Mouse (Mus musculus) limb, embryonic 13.5 days (tissue): ENCODE measurements around the gene Tomm34. TPM values are rescaled to one million over a fixed set of nuclear protein-coding genes. Genes with fewer than 3 reads are reported as not detected.
"Not testable (repeated sequence)": the region's sequence is repeated elsewhere in the genome, so short reads cannot be mapped to it uniquely, and the experiment has no call there.

ENCODE experiments used
- ATAC-seq: fragments of 200-750 bp; cut with Nextera tagmentation; 2 replicates; pipeline ENCODE4 v1.8.0; 2017; ENCODE audit warnings: low read depth, moderate number of reproducible peaks, moderate TSS enrichment; ENCODE audit not compliant: low FRiP score
- H3K27ac ChIP-seq: fragments of 300-500 bp; sonication (generic); 2 replicates; pipeline ENCODE4 v1.5.1; 2015; ENCODE audit warnings: inconsistent platforms, mild to moderate bottlenecking, moderate library complexity
- H3K27me3 ChIP-seq: fragments of 300-500 bp; sonication (generic); 2 replicates; pipeline ENCODE4 v1.6.1; 2015; ENCODE audit warnings: mild to moderate bottlenecking, inconsistent platforms
- H3K36me3 ChIP-seq: fragments of 300-500 bp; sonication (generic); 2 replicates; pipeline ENCODE4 v1.6.1; 2015; ENCODE audit warnings: inconsistent platforms, mild to moderate bottlenecking, moderate library complexity
- H3K4me1 ChIP-seq: fragments of 300-500 bp; sonication (generic); 2 replicates; pipeline ENCODE4 v1.6.1; 2015; ENCODE audit warnings: inconsistent platforms
- H3K4me2 ChIP-seq: fragments of 300-500 bp; sonication (generic); replicated peaks from 2 replicates; pipeline ENCODE4 v1.6.1; 2015; ENCODE audit warnings: inconsistent platforms, mild to moderate bottlenecking, moderate library complexity
- H3K4me3 ChIP-seq: fragments of 300-500 bp; sonication (generic); 2 replicates; pipeline ENCODE4 v1.5.1; 2015; ENCODE audit warnings: moderate library complexity, mild to moderate bottlenecking, inconsistent platforms
- H3K9ac ChIP-seq: fragments of 300-500 bp; sonication (generic); 2 replicates; pipeline ENCODE4 v1.6.1; 2015; ENCODE audit warnings: mild to moderate bottlenecking, inconsistent platforms
- H3K9me3 ChIP-seq: fragments of 300-500 bp; sonication (generic); 2 replicates; pipeline ENCODE4 v1.6.1; 2016; ENCODE audit warnings: inconsistent platforms
- WGBS: fragments of 180-500 bp; shearing (Covaris S2); methylation state at CpG from one replicate; pipeline ENCODE4 v1.1.7; 2015; 5-methylcytosine and 5-hydroxymethylcytosine counted together
- polyA plus RNA-seq: library from polyadenylated mRNA; unstranded; fragments of >200 nt; fragmentation: Nextera tagmentation; extraction: Ambion mirVana; gene quantifications from 2 replicates; pipeline ENCODE4 v1.2.1, GENCODE M21; 2015

Gene Tomm34
- polyA plus RNA-seq, 1 experiment from 2014 or later = 57.8 TPM

DNA sequence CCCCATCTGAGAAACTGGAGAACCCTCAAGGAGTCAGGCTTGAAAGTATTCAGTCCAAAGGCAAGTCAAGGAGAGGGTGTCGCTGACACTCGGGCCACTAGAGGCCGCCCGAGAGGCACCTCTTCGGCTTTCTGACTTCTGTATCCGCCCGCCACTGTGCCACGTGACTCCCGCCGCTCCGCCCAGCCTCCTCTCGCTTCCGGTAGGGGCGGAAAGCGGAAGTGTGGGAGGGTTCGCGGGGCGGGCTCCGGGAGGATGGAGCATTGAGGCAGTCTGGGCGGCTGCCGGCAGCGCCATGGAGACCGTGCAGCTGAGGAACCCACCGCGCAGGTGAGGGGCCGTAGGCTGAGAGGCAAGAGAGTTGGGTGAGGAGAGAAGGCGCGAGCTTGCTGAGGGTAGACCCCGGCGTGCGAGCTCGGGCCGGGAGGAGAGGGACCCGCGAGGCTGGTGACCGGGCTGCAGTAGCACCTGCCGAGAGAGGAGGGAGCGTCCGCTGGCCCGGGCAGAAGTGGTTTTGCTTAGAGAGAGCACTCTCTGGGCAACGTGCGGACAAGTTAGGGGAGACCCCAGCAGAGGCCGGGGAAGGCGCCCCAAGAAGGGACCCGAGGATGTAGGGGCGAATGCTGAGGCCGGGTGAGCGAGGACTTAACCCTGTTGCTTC, 3.1 kb upstream of the Tomm34 start:
- Histone ChIP-seq H3K27ac (peak overlapping the region; percentile 52; the same call in 1 of the 2 replicates), H3K36me3 (no peaks in the 10 kb centered on the region), H3K4me2 (peak overlapping the region; percentile 90), H3K27me3 (no peaks in the 10 kb centered on the region), H3K9me3 (no peaks in the 10 kb centered on the region), H3K4me1 (peaks cover 28% of the 10 kb centered on the region), H3K9ac (peak overlapping the region; percentile 86), H3K4me3 (peak overlapping the region; percentile 89)
- under 1% methylated on average over 48 of the region's 48 CpGs for WGBS
- peak; percentile 84 for ATAC-seq

DNA sequence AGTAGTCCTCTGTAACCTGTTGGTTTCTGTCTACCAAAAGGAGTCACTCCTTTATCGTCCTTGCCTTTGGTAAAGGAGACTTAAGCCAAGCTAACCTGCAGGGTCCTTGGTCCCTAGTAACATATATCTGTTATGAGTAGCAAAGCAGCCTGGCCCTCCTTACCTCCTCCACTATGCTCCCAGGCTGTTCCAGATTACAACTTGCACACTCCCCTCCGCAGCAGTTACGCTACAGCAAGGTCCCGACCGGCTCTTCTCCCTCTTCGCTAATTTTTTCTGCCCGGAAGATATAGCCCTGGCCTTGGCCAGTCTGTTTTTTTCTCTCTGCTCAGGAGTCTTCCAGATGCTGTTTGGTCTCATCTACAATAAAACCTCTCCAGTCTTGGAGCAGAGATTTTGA, 2.2 kb upstream of the Tomm34 start:
- Histone ChIP-seq H3K4me1 (peaks cover 38% of the 10 kb centered on the region), H3K9ac (no peak overlapping the region), H3K27me3 (no peaks in the 10 kb centered on the region), H3K4me3 (no peak overlapping the region), H3K27ac (no peak overlapping the region), H3K4me2 (no peak overlapping the region), H3K36me3 (0 out of 2 replicates have a peak, but pooled peaks cover under 1% of the 10 kb centered on the region), H3K9me3 (no peaks in the 10 kb centered on the region)
- no peak for ATAC-seq
- 75% methylated on average over 7 of the region's 7 CpGs for WGBS

DNA sequence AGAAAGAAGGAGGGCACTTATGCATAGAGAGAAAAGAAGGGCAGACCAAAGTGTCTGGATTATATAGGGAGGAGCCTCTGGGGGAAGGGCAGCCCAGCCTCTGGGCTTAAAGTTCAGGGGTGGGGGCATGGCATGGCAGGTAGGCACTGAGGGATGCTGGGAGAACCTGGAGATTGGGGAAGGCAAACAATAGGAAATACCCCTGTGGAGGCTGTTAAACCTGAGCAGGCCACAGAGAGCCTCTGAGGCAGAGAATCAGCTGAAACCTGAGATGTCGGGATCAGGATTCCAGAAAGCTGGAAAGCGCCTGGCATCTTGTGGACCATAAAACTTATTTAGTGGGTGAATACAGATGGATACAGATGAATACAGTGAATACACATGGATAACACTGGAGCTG, 1.1 kb upstream of the Tomm34 start:
- no peak overlapping the region for H3K4me2 ChIP-seq
- no peak for ATAC-seq
- peaks cover 39% of the 10 kb centered on the region for H3K4me1 ChIP-seq
- no peak overlapping the region; the same call in 1 of the 2 replicates for H3K9ac ChIP-seq
- no peaks in the 10 kb centered on the region for H3K27me3 ChIP-seq
- no peaks in the 10 kb centered on the region for H3K9me3 ChIP-seq
- WGBS = 23% methylated on average over 2 of the region's 2 CpGs
- no peak overlapping the region for H3K4me3 ChIP-seq
- H3K36me3 ChIP-seq = 0 out of 2 replicates have a peak, but pooled peaks cover 2% of the 10 kb centered on the region
- 0 out of 2 replicates have a peak overlapping the region, but pooled peaks have one; percentile 52 for H3K27ac ChIP-seq

DNA sequence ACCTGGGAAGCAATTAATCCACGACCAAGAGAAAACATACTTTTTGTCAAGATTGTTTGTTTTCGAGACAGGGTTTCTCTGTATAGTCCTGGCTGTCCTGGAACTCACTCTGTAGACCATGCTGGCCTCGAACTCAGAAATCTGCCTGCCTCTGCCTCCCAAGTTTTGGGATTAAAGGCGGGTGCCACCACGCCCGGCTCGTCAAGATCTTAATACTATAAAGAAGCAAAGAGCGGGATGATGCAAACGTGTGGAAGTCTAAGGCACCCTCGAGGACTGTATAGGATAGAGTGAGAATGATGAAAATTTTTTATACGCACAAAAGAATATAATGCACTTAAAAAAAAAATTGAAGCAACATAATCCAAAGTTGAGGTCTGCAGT, 460 bp upstream of the Tomm34 start:
- peaks cover 39% of the 10 kb centered on the region for H3K4me1 ChIP-seq
- not testable (repeated sequence) for ATAC-seq, H3K27me3 ChIP-seq, H3K36me3 ChIP-seq, H3K9me3 ChIP-seq, H3K9ac ChIP-seq
- H3K27ac ChIP-seq = peak overlapping the region; percentile 89; the same call in 1 of the 2 replicates
- WGBS = 76% methylated on average over 11 of the region's 11 CpGs
- H3K4me3 ChIP-seq = peak overlapping the region; percentile 95
- peak overlapping the region; percentile 90 for H3K4me2 ChIP-seq

DNA sequence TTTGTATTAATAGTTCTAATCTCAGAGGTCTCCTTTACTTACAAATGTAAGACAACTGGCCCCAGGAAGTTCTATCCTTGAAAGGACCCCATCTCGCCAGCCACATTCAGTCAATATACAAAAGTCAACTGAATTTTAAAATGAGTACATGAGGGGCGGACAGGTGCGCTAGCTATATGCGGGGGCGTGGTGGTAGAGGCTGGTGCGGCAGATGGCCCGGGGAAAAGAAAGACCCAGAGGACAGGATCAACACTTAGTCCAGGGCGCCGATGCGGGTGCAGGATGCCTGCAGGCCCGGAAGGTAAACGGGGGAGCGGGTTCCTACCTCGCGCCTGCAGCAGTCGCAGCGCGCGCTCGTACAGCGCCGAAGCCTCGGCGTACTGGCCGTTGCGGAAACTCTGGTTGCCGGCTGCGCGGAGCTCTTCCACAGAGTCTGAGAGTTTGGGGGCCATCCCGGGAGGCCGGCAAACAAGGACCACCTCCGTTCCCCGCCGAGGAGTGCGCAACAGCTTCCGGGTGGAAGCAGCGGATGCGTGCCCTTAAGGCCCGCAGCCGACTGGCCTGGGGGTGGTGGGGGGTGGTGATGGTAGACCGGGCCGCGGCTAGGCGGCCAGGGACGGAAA, 716 bp downstream of the Tomm34 start, which contains the start of gene Stk4:
Gene Stk4 (plus strand): TSS at position 181 of the 623 bp plus-strand sequence.
- Histone ChIP-seq H3K4me1 (peaks cover 35% of the 10 kb centered on the region), H3K4me2 (peak within 1 kb of the TSS; percentile 90), H3K36me3 (peaks cover 18% of the 10 kb centered on the region), H3K27ac (peak within 1 kb of the TSS; percentile 89), H3K27me3 (no peaks in the 10 kb centered on the region), H3K9me3 (no peaks in the 10 kb centered on the region), H3K9ac (peak within 1 kb of the TSS; percentile 93), H3K4me3 (peak within 1 kb of the TSS; percentile 95)
- ATAC-seq = peak; percentile 9; the same call in 1 of the 2 replicates
- under 1% methylated on average over 45 of the region's 45 CpGs for WGBS

DNA sequence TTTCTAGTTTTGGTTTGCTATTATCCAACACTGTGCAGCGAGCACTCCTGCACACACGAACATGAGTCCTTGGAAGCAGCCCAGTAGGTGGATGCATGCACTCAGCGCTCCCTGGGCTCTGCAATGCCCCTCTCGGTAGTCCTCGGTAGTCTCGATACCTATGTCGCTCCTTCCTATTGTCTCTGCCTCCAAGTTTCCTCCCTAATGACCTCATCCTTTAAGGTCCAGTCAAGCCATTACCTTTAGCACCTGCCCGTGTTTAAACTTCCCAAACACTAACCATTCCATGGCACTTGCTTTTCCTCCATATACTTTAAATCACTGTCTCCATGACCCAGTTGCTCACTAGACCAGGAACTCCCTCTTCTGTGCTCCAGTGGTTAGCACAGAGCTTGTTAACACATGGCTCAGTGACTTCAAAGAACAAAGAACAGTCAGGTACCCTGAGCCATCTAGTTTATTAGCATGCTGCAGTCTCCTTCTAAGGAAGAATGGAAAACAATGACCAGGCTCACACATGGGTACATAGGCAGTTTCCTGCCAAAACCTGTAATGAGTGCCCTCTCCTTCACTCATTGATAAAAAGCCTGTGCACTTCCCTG, 11.2 kb downstream of the Tomm34 start:
- ATAC-seq = no peak
- Histone ChIP-seq H3K4me3 (no peak overlapping the region), H3K4me2 (no peak overlapping the region), H3K36me3 (peaks cover 90% of the 10 kb centered on the region), H3K9me3 (no peaks in the 10 kb centered on the region), H3K9ac (no peak overlapping the region), H3K4me1 (no peaks in the 10 kb centered on the region), H3K27me3 (no peaks in the 10 kb centered on the region), H3K27ac (no peak overlapping the region)
- WGBS = 91% methylated on average over 8 of the region's 8 CpGs

DNA sequence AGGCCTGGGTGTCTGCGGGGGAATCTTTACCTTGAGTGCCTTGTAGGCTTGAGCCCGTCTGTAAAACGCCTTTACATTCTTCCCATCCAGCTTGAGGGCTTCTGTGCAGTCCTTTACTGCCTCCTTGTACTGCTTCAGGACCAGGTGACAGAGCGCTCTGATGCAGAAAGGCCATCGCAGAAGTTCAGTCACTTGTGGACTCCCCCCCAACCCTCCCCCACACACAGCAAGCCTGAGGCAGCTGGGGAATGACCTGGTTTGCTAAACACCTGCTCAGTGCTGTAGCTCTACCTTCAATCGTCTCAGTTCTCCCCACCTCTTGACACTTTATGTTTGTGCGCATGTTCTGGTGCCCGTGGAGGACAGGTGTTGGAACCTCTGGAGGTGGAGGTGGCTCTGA, 16.3 kb downstream of the Tomm34 start:
- peaks cover 84% of the 10 kb centered on the region for H3K36me3 ChIP-seq
- ATAC-seq = no peak
- WGBS = 89% methylated on average over 8 of the region's 8 CpGs

DNA sequence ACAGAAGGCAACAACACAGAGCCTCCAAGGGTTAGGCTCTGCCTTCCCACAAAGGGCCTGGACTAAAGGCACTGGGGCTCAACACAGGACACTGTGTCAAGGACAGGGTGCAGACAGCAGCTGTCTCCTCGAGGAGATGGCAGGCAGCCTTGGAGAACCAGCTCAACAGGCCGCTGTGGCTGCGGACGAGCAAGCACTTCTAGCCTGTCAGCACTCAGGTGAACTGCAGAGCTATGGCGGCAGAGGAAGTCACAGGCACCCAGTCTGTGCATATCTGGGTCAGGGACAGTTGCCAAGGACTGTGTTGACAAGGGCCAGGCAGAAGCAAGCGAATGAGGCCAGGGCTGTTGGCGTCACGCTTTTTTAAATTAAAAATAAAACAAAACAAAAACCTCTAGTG, 17.2 kb downstream of the Tomm34 start:
- no peak for ATAC-seq
- no peaks in the 10 kb centered on the region for H3K27me3 ChIP-seq
- H3K36me3 ChIP-seq = peaks cover 75% of the 10 kb centered on the region
- no peaks in the 10 kb centered on the region for H3K4me1 ChIP-seq
- H3K4me2 ChIP-seq = no peak overlapping the region
- no peak overlapping the region for H3K9ac ChIP-seq
- 94% methylated on average over 8 of the region's 8 CpGs for WGBS
- no peak overlapping the region for H3K27ac ChIP-seq
- H3K9me3 ChIP-seq = no peaks in the 10 kb centered on the region
- H3K4me3 ChIP-seq = no peak overlapping the region

More for the DNA sequence above, 16.3 kb downstream of the Tomm34 start:
- H3K9me3 ChIP-seq = no peaks in the 10 kb centered on the region
- H3K4me1 ChIP-seq = no peaks in the 10 kb centered on the region
- no peaks in the 10 kb centered on the region for H3K27me3 ChIP-seq
- no peak overlapping the region for H3K9ac ChIP-seq
- H3K4me3 ChIP-seq = no peak overlapping the region
- no peak overlapping the region for H3K27ac ChIP-seq
- no peak overlapping the region for H3K4me2 ChIP-seq

DNA sequence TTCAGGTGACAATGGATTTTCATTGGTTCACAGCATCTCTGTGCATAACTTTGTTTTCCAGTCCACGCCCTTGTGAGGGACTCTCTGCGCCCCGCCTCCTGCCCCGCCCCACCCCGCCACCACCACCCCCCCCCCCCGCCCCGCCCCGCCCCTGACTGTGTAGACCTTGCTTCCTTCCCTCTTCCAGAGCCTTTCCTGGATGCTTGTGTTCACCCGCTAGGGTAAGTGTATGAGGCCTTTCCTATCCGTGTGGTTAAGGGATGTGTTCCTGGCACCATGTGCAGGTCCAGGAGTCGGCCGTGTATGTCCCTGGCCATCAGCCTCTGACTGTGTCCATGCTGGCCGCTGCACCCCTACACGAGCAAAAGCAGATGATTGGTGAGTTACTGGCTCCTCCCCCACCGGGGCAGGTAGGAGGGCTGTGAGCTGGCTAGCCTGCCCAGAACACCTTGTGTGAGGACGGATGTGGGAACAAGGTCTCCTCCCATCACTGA, 23.7 kb downstream of the Tomm34 start:
- peaks cover 17% of the 10 kb centered on the region for H3K36me3 ChIP-seq
- WGBS = under 1% methylated on average over 12 of the region's 16 CpGs
- H3K4me2 ChIP-seq = peak overlapping the region; percentile 60
- H3K27me3 ChIP-seq = no peaks in the 10 kb centered on the region
- H3K9ac ChIP-seq = no peak overlapping the region
- H3K4me1 ChIP-seq = peaks cover 3% of the 10 kb centered on the region; the same call in 1 of the 2 replicates
- H3K9me3 ChIP-seq = no peaks in the 10 kb centered on the region
- ATAC-seq = peak; percentile 67
- peak overlapping the region; percentile 35 for H3K4me3 ChIP-seq
- no peak overlapping the region for H3K27ac ChIP-seq

DNA sequence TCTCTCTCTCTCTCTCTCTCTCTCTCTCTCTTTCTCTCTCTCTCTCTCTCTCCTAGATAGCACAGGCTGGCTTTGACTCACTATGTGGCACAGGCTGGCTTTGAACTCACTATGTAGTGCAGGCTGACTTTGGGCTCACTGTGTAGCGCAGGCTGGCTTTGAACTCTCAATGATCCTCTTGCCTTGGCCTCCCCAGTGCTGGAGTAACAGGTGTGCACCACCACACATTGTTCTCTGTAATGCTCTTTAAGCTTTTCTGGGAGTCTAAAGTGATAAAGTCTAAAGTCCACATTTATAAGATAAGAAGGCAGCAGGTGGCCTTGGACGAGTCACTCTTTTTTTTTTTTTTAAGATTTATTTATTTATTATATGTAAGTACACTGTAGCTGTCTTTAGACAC, 29.4 kb downstream of the Tomm34 start:
- no peak overlapping the region for H3K9ac ChIP-seq
- H3K27me3 ChIP-seq = no peaks in the 10 kb centered on the region
- no peak overlapping the region for H3K4me2 ChIP-seq
- no peak for ATAC-seq
- no peaks in the 10 kb centered on the region for H3K36me3 ChIP-seq
- peaks cover 4% of the 10 kb centered on the region; the same call in 1 of the 2 replicates for H3K4me1 ChIP-seq
- WGBS = 82% methylated on average over 2 of the region's 2 CpGs
- H3K27ac ChIP-seq = no peak overlapping the region
- no peak overlapping the region for H3K4me3 ChIP-seq
- no peaks in the 10 kb centered on the region for H3K9me3 ChIP-seq

DNA sequence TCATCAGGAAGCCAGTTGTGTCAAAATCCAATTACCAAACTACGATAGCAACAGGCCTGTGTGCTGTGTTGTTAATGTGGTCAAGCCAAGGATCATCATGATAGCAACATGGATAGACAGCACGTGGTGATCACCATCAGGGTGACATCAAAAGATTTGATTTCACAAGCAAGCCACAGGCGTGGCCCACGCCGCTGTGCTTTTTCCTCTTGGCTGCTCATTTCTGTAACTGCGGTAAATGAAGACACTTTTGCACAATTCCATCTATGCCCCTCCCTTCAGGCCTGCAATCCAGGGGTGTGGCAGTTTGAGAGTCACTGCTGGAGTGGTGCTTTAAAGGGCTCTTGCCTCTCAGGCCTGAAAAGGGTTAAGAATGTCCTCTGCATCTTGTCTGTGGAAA, 30.0 kb downstream of the Tomm34 start:
- H3K4me2 ChIP-seq = no peak overlapping the region
- ATAC-seq = no peak
- peaks cover 6% of the 10 kb centered on the region; the same call in 1 of the 2 replicates for H3K4me1 ChIP-seq
- no peaks in the 10 kb centered on the region for H3K9me3 ChIP-seq
- H3K27ac ChIP-seq = no peak overlapping the region
- H3K27me3 ChIP-seq = no peaks in the 10 kb centered on the region
- no peak overlapping the region for H3K4me3 ChIP-seq
- H3K36me3 ChIP-seq = no peaks in the 10 kb centered on the region
- 83% methylated on average over 6 of the region's 6 CpGs for WGBS
- H3K9ac ChIP-seq = no peak overlapping the region

DNA sequence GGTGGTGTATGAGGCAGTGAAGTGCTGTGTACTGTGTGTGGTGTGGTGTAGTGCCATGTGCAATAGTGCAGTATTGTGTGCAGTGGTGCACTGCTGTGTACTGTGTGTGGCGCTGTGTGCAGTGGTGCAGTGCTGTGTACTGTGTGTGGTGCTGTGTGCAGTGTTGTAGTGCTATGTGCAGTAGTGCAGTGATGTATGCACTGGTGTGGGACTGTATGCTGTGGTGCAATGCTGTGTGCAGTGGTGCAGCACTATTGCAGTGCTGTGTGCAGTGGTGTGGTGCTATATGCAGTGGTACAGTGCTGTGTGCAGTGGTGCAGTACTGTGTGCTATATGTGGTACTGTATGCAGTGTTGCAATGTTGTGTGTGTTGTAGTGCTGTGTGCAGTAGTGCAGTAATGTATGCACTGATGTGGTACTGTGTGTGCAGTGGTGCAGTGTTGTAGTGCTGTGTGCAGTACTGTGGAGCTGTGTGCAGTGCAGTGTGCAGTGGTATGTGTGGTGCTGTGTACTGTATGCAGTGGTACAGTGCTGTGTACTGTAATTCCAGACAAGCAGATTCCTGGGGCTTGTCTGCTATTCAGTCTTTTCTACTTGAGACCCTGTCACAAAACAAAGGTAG, 32.5 kb downstream of the Tomm34 start:
- Histone ChIP-seq H3K4me3 (no peak overlapping the region), H3K9ac (no peak overlapping the region), H3K4me2 (no peak overlapping the region), H3K27me3 (no peaks in the 10 kb centered on the region), H3K36me3 (no peaks in the 10 kb centered on the region), H3K9me3 (no peaks in the 10 kb centered on the region), H3K4me1 (peaks cover 6% of the 10 kb centered on the region; the same call in 1 of the 2 replicates), H3K27ac (no peak overlapping the region)
- no peak for ATAC-seq
- 96% methylated on average over 1 of the region's 1 CpGs for WGBS
